Mouse (Mus musculus) testis, adult 2 months (tissue): ENCODE results near the gene Fam213b.

Experiments
- CTCF ChIP-seq: fragments of 200-500 bp; IDR thresholded peaks from 2 replicates; pipeline ENCODE4 v1.5.1; 2012; ENCODE audit warnings: low read depth, mild to moderate bottlenecking, inconsistent platforms, low read length, moderate library complexity; ENCODE audit not compliant: control insufficient read depth, insufficient read depth, insufficient replicate concordance
- POLR2A ChIP-seq: fragments of 200-500 bp; IDR thresholded peaks from 2 replicates; pipeline ENCODE4 v1.6.1; 2012; ENCODE audit warnings: low read depth, mild to moderate bottlenecking, inconsistent platforms, low read length, moderate library complexity; ENCODE audit not compliant: control insufficient read depth

GRCm38 (mm10) chr4:154864961-154865760, 33.8 kb downstream of the Fam213b start:
- TF ChIP-seq CTCF, result no peak
- TF ChIP-seq POLR2A, result 0 out of 2 replicates have a peak, but pooled peaks have one; percentile 9
